Mouse (Mus musculus): Measurements from ENCODE around the gene Kcnj6.

GRCm38 (mm10) chr16:94972080-94972855 is 25.2 kb downstream of the Kcnj6 start:
- TF ChIP-seq CTCF (IDR thresholded peaks at IDR 0.05; ENCODE audit: control insufficient read depth, insufficient read depth, insufficient read length) (no peak), MAX (IDR thresholded peaks at IDR 0.05) (no peak), CEBPB (IDR thresholded peaks at IDR 0.05; ENCODE audit: low read depth) (no peak), FOSL1 (IDR thresholded peaks at IDR 0.05; ENCODE audit: insufficient read depth, low read length, poor library complexity, severe bottlenecking) (no peak), USF1 (IDR thresholded peaks at IDR 0.05; ENCODE audit: low read depth) (no peak), MYOG (IDR thresholded peaks at IDR 0.05; ENCODE audit: control insufficient read depth, extremely low read depth, insufficient read length) (no peak), MYOD1 (IDR thresholded peaks at IDR 0.05; ENCODE audit: control insufficient read depth, insufficient read length, low read depth) (no peak)
